Mouse (Mus musculus) olfactory bulb, adult 2 months (tissue): ENCODE measurements at regions not wholly inside any gene's neighbourhood (a gene's known extent, or its start where the extent isn't known, plus 50 kb on each side); places are given as distances from the start of the nearest gene placed in this dataset.

Experiments
- H3K27ac ChIP-seq: fragments of 200-500 bp; 2 replicates; pipeline ENCODE4 v1.5.1; 2012; ENCODE audit warnings: low read depth, low read length; ENCODE audit not compliant: insufficient read depth
- H3K4me1 ChIP-seq: fragments of 200-500 bp; 2 replicates; pipeline ENCODE4 v1.6.1; 2012; ENCODE audit warnings: low read length; ENCODE audit not compliant: control insufficient read depth, insufficient read depth
- H3K4me3 ChIP-seq: fragments of 200-500 bp; 2 replicates; pipeline ENCODE4 v1.5.1; 2012; ENCODE audit warnings: mild to moderate bottlenecking, low read depth, low read length, moderate library complexity; ENCODE audit not compliant: insufficient read depth
- CTCF ChIP-seq: fragments of 200-500 bp; IDR thresholded peaks from 2 replicates; pipeline ENCODE4 v1.5.1; 2012; ENCODE audit warnings: low read depth, mild to moderate bottlenecking, low read length, moderate library complexity; ENCODE audit not compliant: insufficient read depth
- POLR2A ChIP-seq: fragments of 200-500 bp; IDR thresholded peaks from 2 replicates; pipeline ENCODE4 v1.6.1; 2012; ENCODE audit warnings: mild to moderate bottlenecking, low read depth, low read length, moderate library complexity; ENCODE audit not compliant: insufficient read depth
- WGBS: fragments of 180-500 bp; shearing (Covaris S2); methylation state at CpG from one replicate; pipeline ENCODE4 v1.1.7; 2018; 5-methylcytosine and 5-hydroxymethylcytosine counted together

GRCm38 (mm10) chr3:149603865-149604264, 613.5 kb upstream of the Adgrl2 start:
- Histone ChIP-seq H3K4me3 (no peak overlapping the region), H3K27ac (no peak overlapping the region), H3K4me1 (no peaks in the 10 kb centered on the region)
- no peak for TF ChIP-seq CTCF
- TF ChIP-seq POLR2A, result no peak
- 67% methylated on average over 5 of the region's 5 CpGs for WGBS

- WGBS, result 88% methylated on average over 5 of the region's 5 CpGs
- no peak for TF ChIP-seq CTCF
- TF ChIP-seq POLR2A, result no peak
- no peaks in the 10 kb centered on the region for H3K4me1 ChIP-seq
- no peak overlapping the region for H3K27ac ChIP-seq
- no peak overlapping the region for H3K4me3 ChIP-seq
These were observed 610.9 kb upstream of the Adgrl2 start for GRCm38 (mm10) chr3:149601276-149601675.

DNA sequence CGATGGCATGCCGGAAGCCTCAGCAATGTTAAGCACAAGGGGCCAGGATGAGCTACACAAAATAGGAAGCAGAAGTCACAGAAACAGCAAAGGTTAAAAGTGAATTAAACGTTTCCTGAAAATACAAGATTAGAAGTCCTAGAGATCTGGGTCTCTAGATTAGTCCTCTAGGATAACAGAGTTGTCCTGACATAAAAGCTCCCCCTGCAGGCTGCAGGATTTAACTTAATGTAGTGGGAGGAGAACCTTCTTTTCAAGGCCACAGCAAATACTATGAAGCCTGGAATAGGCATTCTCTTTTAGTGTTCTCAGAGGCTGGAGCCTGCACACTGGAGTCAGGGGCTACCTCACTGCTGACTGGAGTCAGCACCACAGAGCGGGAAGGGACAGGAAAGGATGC, 604.1 kb upstream of the Adgrl2 start:
- Histone ChIP-seq H3K27ac (no peak overlapping the region), H3K4me3 (no peak overlapping the region), H3K4me1 (no peaks in the 10 kb centered on the region)
- 79% methylated on average over 4 of the region's 4 CpGs for WGBS
- TF ChIP-seq CTCF, result no peak
- TF ChIP-seq POLR2A, result no peak

DNA sequence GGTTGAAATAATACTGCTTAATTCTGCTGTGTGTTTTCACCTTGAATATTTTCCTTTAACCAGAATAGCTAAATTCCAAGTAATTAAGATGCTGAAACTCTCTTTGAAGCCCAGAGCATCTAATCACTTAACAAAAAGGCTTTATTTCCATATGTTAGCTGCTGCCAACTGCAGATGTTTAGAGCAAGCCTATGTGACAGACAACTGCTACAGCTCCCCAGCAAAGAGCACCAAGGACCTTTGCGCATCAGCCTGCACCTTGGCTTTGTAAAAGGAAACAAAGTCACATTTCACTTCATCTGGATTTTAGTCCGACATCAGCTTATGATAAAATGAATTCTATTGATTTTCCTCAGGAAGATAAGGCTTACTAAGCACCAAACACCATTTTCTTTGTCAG, 595.4 kb upstream of the Adgrl2 start:
- TF ChIP-seq CTCF (no peak), POLR2A (no peak)
- Histone ChIP-seq H3K4me1 (no peaks in the 10 kb centered on the region), H3K27ac (no peak overlapping the region), H3K4me3 (no peak overlapping the region)
- 85% methylated on average over 2 of the region's 2 CpGs for WGBS

DNA sequence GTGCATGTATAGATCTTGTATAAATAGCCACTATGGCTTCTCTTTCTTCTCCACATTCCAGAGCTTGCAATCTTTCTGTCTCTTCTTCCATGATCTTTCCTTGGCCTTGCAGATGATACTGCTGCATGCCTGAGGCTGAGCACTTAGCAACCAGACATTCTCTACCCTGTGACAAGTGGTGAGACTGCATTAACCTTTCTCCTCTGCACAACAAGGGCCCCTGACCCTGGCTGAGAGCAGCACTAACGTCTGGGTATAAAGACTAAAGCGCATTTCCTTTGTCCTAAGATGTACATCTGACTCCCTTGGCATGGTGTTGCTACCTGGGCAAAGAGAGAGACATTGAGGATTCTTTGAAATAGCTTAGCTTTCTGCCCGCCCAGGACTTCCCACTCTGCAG, 590.8 kb upstream of the Adgrl2 start:
- TF ChIP-seq CTCF (no peak), POLR2A (no peak)
- H3K27ac ChIP-seq, result no peak overlapping the region
- H3K4me3 ChIP-seq, result no peak overlapping the region
- H3K4me1 ChIP-seq, result no peaks in the 10 kb centered on the region
- 87% methylated on average over 3 of the region's 3 CpGs for WGBS

- 93% methylated on average over 3 of the region's 3 CpGs for WGBS
- H3K4me1 ChIP-seq, result no peaks in the 10 kb centered on the region
- H3K4me3 ChIP-seq, result no peak overlapping the region
- no peak overlapping the region for H3K27ac ChIP-seq
- TF ChIP-seq CTCF (no peak), POLR2A (no peak)
These were observed 585.3 kb upstream of the Adgrl2 start for GRCm38 (mm10) chr3:149575678-149576077.

GRCm38 (mm10) chr3:149566853-149567252, 576.5 kb upstream of the Adgrl2 start:
- H3K4me1 ChIP-seq, result no peaks in the 10 kb centered on the region
- TF ChIP-seq CTCF (no peak), POLR2A (no peak)
- H3K27ac ChIP-seq, result no peak overlapping the region
- 92% methylated on average over 6 of the region's 6 CpGs for WGBS
- H3K4me3 ChIP-seq, result no peak overlapping the region

- Histone ChIP-seq H3K4me3 (no peak overlapping the region), H3K27ac (no peak overlapping the region), H3K4me1 (no peaks in the 10 kb centered on the region)
- WGBS, result 91% methylated on average over 9 of the region's 9 CpGs
- TF ChIP-seq POLR2A (no peak), CTCF (no peak)
These were observed 560.0 kb upstream of the Adgrl2 start for GRCm38 (mm10) chr3:149550231-149550951.

GRCm38 (mm10) chr3:149547045-149547444, 556.7 kb upstream of the Adgrl2 start:
- TF ChIP-seq POLR2A, result no peak
- no peak for TF ChIP-seq CTCF
- no peak overlapping the region for H3K27ac ChIP-seq
- no peaks in the 10 kb centered on the region for H3K4me1 ChIP-seq
- 79% methylated on average over 6 of the region's 6 CpGs for WGBS
- no peak overlapping the region for H3K4me3 ChIP-seq
